Mouse (Mus musculus) kidney, postnatal 36 days (tissue): ENCODE data around the gene Pfkfb4.

Experiments
- DNase-seq, 2 experiments: peaks; one replicate each; pipeline ENCODE4 v3.0.0; 2021 to 2022; ENCODE audit warnings: mixed read lengths in 2 of 2

Pfkfb4 gene

GRCm38 (mm10) chr9:108991428-108992084 is at the start of gene Pfkfb4:
Gene Pfkfb4 (plus strand): TSS chr9:108991778.
- DNase-seq: peak; percentile 97 to 100

- no peak for DNase-seq
These were observed 46.5 kb upstream of the Pfkfb4 start for GRCm38 (mm10) chr9:108945111-108945510.

GRCm38 (mm10) chr9:108945608-108946007 is 46.0 kb upstream of the Pfkfb4 start:
- DNase-seq: no peak

GRCm38 (mm10) chr9:108949231-108949966 is 42.2 kb upstream of the Pfkfb4 start:
- peak; percentile 19 to 50 for DNase-seq

- peak in 1 of 2 experiments; percentile 7 for DNase-seq
These were observed 41.4 kb upstream of the Pfkfb4 start for GRCm38 (mm10) chr9:108949967-108950728.

- no peak for DNase-seq
These were observed 38.4 kb upstream of the Pfkfb4 start, which contains the start of gene Col7a1 for GRCm38 (mm10) chr9:108953081-108953636. Gene Col7a1 (plus strand): TSS chr9:108953586.

GRCm38 (mm10) chr9:108955241-108955640 is 36.3 kb upstream of the Pfkfb4 start:
- DNase-seq: no peak

- peak; percentile 58 to 72 for DNase-seq
These were observed 35.7 kb upstream of the Pfkfb4 start for GRCm38 (mm10) chr9:108955846-108956245.

- no peak for DNase-seq
These were observed 28.0 kb upstream of the Pfkfb4 start for GRCm38 (mm10) chr9:108963577-108963976.

- DNase-seq: no peak
These were observed 27.2 kb upstream of the Pfkfb4 start for GRCm38 (mm10) chr9:108964338-108964737.

- no peak for DNase-seq
These were observed 21.0 kb upstream of the Pfkfb4 start for GRCm38 (mm10) chr9:108970623-108971022.

GRCm38 (mm10) chr9:108976483-108976882 is 15.1 kb upstream of the Pfkfb4 start:
- no peak for DNase-seq

GRCm38 (mm10) chr9:108977966-108978365 is 13.6 kb upstream of the Pfkfb4 start:
- DNase-seq: no peak

- DNase-seq: no peak
These were observed 9.1 kb upstream of the Pfkfb4 start for GRCm38 (mm10) chr9:108982498-108982897.

GRCm38 (mm10) chr9:108983209-108983608 is 8.4 kb upstream of the Pfkfb4 start:
- DNase-seq: no peak

- DNase-seq: no peak
These were observed 5.9 kb upstream of the Pfkfb4 start, which contains the start of gene Ucn2 for GRCm38 (mm10) chr9:108985710-108986109. Gene Ucn2 (plus strand): TSS chr9:108986010.

- DNase-seq: peak; percentile 14 to 53
These were observed 3.8 kb upstream of the Pfkfb4 start for GRCm38 (mm10) chr9:108987704-108988350.

- DNase-seq: no peak
These were observed 1.6 kb upstream of the Pfkfb4 start for GRCm38 (mm10) chr9:108989802-108990461.

- DNase-seq: no peak
These were observed 1.1 kb upstream of the Pfkfb4 start for GRCm38 (mm10) chr9:108990462-108990820.

GRCm38 (mm10) chr9:108992085-108992469 is 499 bp downstream of the Pfkfb4 start:
- DNase-seq: no peak

GRCm38 (mm10) chr9:108992620-108993361 is 1.2 kb downstream of the Pfkfb4 start:
- no peak for DNase-seq
